Mouse (Mus musculus) heart, postnatal 36 days (tissue): ENCODE results near the gene Atp5k. TPM values are rescaled to one million over a fixed set of nuclear protein-coding genes. Genes with fewer than 3 reads are reported as not detected.

Experiments
- DNase-seq, 2 experiments: peaks; one replicate each; pipeline ENCODE4 v3.0.0; 2021 to 2022
- intact Hi-C: fragments of 180-260 bp; cut with DNase I; formaldehyde crosslinking; loops from one replicate; pipeline ENCODE4 v1.15.1; 2025
- total RNA-seq, 2 experiments: library from RNA; stranded (reverse); gene quantifications; 2 replicates each; pipeline ENCODE4 v1.2.3; 2021

Gene Atp5k
- total RNA-seq, 2 experiments from 2014 or later: 1,119 to 1,132 TPM

- intact Hi-C loops: loop anchor here (10.0 kb wide), 1 partner anchor 531 kb away; the partner anchor contains the start of gene Rpl5
- no peak for DNase-seq
Measured at GRCm38 (mm10) chr5:108436101-108436500, 1.9 kb upstream of the Atp5k start.

DNA sequence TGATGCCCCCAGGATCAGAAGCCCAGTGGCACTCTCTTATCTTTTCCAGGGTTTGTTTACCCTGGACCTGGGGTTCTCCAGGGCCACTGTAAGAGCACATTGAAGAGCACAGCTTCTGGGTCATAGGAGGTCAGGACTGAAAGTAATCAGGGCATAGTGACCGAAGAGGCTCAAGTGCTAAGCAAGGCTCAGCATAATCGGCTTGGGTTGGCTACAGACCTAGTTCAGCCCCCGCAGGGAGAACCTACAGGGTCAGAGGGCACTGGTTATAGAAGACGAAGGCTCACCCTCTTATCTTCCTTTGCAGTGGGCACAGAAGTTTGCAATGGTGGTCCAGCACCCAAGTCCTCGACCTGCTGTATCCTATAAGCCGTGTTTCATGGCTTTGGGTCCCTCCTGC, 3.1 kb downstream of the Atp5k start:
- intact Hi-C loops: loop anchor here (10.0 kb wide), 1 partner anchor 526 kb away; the partner anchor contains the start of gene Rpl5
- DNase-seq: no peak

DNA sequence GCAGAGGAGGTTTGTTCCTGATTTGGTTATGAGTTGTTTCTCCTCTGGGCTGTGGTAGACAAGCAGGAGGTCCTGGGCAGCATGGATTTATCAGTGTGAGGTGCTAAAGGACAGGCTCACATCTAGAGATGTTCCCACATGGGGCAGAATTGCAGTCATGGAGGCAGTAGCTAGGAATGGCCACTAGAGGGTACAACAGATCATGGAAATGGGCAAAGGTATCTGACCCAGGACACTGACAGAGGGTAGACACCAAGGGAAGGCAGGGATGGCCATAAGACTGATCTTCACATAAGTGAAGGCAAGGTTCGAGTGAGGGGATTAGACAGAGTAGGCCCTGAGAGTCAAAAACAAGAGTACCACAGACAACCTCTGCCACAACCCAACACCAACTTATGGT, 7.1 kb downstream of the Atp5k start:
- intact Hi-C loops: loop anchor here (1.0 to 5.0 kb wide), 3 partner anchors 150 to 300 kb away; no protein-coding TSS in a partner anchor
- peak; percentile 45 to 48 for DNase-seq

DNA sequence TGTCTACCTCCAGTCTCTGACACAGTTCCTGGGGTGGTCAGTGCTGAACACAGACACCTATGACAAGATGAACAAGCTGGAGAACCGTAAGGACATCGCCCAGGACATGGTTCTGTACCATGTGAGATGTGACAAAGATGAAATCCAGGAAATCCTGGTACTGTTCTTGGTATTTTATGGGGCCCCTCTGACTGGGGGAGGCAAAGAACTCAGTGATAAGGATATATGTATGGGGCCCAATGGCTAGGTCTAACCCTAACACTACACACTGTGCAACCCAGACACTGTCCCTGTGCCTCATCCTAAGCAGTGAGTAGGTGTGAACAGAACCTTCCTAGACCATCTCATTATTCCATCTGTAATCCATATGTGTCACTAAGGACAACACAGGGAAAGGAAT, 10.8 kb downstream of the Atp5k start:
- no peak for DNase-seq
- intact Hi-C loops: no loop called here

DNA sequence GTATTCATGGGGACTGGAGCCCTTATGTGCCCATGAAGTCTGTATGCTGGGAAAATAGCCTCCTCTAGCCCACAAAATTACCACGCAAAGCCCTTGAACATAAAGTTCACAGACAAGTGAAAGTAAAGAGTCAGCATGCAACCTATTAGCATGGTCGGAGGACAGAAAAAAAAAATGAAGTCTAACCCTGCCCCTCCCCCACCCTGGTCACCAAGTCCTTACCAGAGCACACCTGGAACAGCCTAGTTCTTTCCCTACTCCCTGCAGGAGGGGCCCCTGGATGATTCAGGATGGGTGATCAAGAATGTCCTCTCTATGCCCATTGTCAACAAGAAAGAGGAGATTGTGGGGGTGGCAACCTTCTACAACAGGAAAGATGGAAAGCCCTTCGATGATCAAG, 11.5 kb downstream of the Atp5k start:
- no peak for DNase-seq
- intact Hi-C loops: no loop called here

DNA sequence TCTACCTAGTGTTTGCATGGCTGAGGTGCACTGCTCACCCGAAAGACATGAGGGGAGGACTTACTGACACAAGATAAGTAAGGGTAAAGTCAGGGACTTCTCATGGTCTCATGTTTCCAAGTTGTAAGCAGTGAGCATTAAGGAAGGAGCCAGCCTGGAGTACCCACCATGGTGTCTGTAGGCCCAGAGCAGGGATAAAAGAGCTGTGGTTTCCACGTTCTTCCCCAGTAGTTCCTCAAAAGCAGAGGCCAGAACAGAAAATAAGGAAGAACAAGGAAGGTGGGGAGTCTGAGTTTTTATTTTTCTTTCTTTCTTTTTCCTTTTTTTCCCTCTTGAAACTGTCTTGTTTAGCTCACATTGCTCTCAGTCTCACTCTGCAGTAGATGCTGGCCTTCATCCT, 19.5 kb downstream of the Atp5k start:
- no peak for DNase-seq
- intact Hi-C loops: no loop called here

GRCm38 (mm10) chr5:108406977-108407376, 27.3 kb downstream of the Atp5k start:
- DNase-seq: no peak
- intact Hi-C loops: no loop called here

DNA sequence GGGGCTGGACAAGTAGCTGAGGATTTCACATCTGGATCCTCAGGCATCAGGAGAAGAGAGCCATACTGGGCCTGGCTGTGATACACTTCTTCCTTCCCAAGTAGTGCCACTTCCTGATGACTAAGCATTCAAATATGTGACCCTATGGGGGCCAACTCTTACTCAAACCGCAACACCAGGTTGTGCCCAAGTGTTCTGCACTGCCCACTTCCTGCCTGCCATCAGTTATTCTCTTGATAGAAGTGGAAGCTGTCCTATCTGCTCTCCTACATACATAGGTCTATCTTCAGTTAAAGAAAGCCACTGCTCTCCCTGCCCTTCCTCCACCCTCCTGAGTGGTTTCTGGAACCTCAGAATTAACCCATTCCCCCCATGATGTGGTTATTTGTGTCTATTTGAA, 28.8 kb downstream of the Atp5k start:
- intact Hi-C loops: no loop called here
- DNase-seq: no peak

DNA sequence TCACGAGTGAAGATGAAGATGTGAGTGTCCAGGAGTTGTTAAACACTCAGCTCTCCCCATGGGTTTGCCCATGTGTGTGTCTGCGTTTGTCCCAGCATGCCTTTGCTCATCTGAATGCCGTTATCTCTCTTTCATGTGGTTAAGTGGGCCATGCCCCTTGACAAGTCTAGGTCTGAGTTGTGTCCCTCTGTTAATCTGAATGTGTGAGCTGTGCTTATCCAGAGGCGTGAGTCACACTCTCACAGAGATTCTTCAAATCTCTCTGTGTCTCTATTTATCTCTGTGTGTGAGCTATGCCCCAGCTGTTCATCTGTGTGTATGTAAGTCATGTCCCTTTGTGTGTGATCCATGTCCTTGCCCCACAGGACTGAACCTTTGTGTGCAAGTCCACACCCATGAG, 30.8 kb downstream of the Atp5k start:
- DNase-seq: no peak
- intact Hi-C loops: no loop called here

- DNase-seq: no peak
- intact Hi-C loops: no loop called here
Measured at GRCm38 (mm10) chr5:108389744-108390143, 44.5 kb downstream of the Atp5k start.

- intact Hi-C loops: no loop called here
- no peak for DNase-seq
Measured at GRCm38 (mm10) chr5:108388201-108388600, 46.0 kb downstream of the Atp5k start, which contains the start of gene Pde6b. Pde6b (plus strand) TSS chr5:108388391.

GRCm38 (mm10) chr5:108386449-108386848, 47.8 kb downstream of the Atp5k start:
- no peak for DNase-seq

GRCm38 (mm10) chr5:108385632-108386031, 48.6 kb downstream of the Atp5k start:
- intact Hi-C loops: no loop called here
- no peak for DNase-seq

More at GRCm38 (mm10) chr5:108386449-108386848, 47.8 kb downstream of the Atp5k start:
- intact Hi-C loops: no loop called here

Other genes starting within 250 kb of the Atp5k start
- gene Dr1, start 165.6 kb downstream of the Atp5k start, total RNA-seq: 10 to 100 TPM; 20.0 to 21.1 TPM
- gene Pigg, start 121.8 kb downstream of the Atp5k start, total RNA-seq: 1 to 10 TPM; 10.0 TPM
- under 1 TPM; 0.78 to 0.81 TPM for gene Gm42517, start 66.5 kb downstream of the Atp5k start, total RNA-seq
- not detected for gene Pde6b, start 46.1 kb downstream of the Atp5k start, total RNA-seq
- gene Mfsd7a, start 14.4 kb upstream of the Atp5k start, total RNA-seq: 1 to 10 TPM; 1.6 to 2.0 TPM
- 10 to 100 TPM; 27.2 to 30.8 TPM for gene Pcgf3, start 26.8 kb upstream of the Atp5k start, total RNA-seq
- under 1 TPM in 1 of 2 experiments, not detected in 1; 0.25 TPM for gene Cplx1, start 115.6 kb upstream of the Atp5k start, total RNA-seq
- 10 to 100 TPM; 22.2 to 22.5 TPM for gene Gak, start 195.3 kb upstream of the Atp5k start, total RNA-seq
- gene Tmem175, start 195.3 kb upstream of the Atp5k start, total RNA-seq: 10 to 100 TPM in 1 of 2 experiments, 1 to 10 TPM in 1; 9.8 to 11.8 TPM
- 10 to 100 TPM; 21.6 to 21.8 TPM for gene Idua, start 225.9 kb upstream of the Atp5k start, total RNA-seq
- gene Dgkq, start 235.2 kb upstream of the Atp5k start, total RNA-seq: 1 to 10 TPM; 8.9 TPM
- not detected for gene Slc26a1, start 241.1 kb upstream of the Atp5k start, total RNA-seq